Mouse (Mus musculus) intestine, embryonic 15.5 days (tissue): ENCODE results near the gene Marcksl1. TPM values are rescaled to one million over a fixed set of nuclear protein-coding genes. Genes with fewer than 3 reads are reported as not detected.

Experiments
- ATAC-seq: fragments of 200-750 bp; cut with Nextera tagmentation; 2 replicates; pipeline ENCODE4 v1.8.0; 2017; ENCODE audit warnings: moderate TSS enrichment, moderate library complexity
- H3K27ac ChIP-seq: fragments of 300-500 bp; sonication (generic); 2 replicates; pipeline ENCODE4 v1.5.1; 2015; ENCODE audit warnings: mild to moderate bottlenecking, inconsistent platforms
- H3K27me3 ChIP-seq: fragments of 300-500 bp; sonication (generic); replicated peaks from 2 replicates; pipeline ENCODE4 v1.6.1; 2015; ENCODE audit warnings: inconsistent platforms
- H3K36me3 ChIP-seq: fragments of 300-500 bp; sonication (generic); 2 replicates; pipeline ENCODE4 v1.6.1; 2015; ENCODE audit warnings: inconsistent platforms
- H3K4me1 ChIP-seq: fragments of 300-500 bp; sonication (generic); replicated peaks from 2 replicates; pipeline ENCODE4 v1.6.1; 2015; ENCODE audit warnings: inconsistent platforms
- H3K4me2 ChIP-seq: fragments of 300-500 bp; sonication (generic); replicated peaks from 2 replicates; pipeline ENCODE4 v1.6.1; 2015; ENCODE audit warnings: mild to moderate bottlenecking, inconsistent platforms
- H3K4me3 ChIP-seq: fragments of 300-500 bp; sonication (generic); replicated peaks from 2 replicates; pipeline ENCODE4 v1.5.1; 2015; ENCODE audit warnings: inconsistent platforms
- H3K9ac ChIP-seq: fragments of 300-500 bp; sonication (generic); 2 replicates; pipeline ENCODE4 v1.6.1; 2015; ENCODE audit warnings: inconsistent platforms
- H3K9me3 ChIP-seq: fragments of 300-500 bp; sonication (generic); 2 replicates; pipeline ENCODE4 v1.6.1; 2016; ENCODE audit warnings: inconsistent platforms
- WGBS: fragments of 180-500 bp; shearing (Covaris S2); methylation state at CpG from one replicate; pipeline ENCODE4 v1.1.7; 2015; 5-methylcytosine and 5-hydroxymethylcytosine counted together
- polyA plus RNA-seq: library from polyadenylated mRNA; unstranded; fragments of >200 nt; fragmentation: Nextera tagmentation; extraction: Ambion mirVana; gene quantifications from 2 replicates; pipeline ENCODE4 v1.2.1, GENCODE M21; 2015

Gene Marcksl1
- polyA plus RNA-seq: 432 and 487 TPM in 2 replicates

DNA sequence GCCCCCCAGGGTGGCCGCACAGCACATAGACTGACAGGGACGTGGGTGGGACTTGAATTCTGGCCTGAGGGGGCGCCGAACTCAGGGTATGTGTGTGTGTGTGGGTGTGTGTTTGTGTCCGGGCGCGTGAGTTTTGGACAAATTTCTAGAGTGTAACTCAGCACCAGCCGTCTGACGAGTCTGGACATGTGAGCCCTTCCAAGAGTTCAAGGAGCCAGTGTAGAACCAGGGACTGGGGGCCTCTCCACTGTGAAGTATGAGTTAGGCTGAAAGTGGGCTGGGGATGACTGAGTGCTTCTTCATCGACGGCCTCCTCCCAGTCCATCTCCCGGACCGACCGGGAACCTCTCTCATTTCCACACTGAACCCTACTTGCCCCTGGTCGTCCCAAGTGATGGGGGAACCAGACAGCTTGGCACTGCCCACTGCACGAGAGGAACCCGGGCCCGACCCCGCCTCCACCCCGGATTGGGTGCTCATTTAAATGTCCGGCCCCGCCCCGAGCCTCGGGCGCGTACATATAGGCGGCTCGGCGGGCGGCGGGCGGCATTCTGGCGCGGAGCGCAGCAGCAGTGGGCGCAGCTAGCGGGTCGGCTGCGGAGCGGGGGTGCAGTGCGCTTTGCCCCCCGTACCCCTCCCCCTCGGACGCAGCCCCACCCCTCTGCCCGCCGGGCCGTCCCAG lies at the start of gene Marcksl1:
Gene Marcksl1 (plus strand): TSS at position 496 of the 682 bp plus-strand sequence.
- Histone ChIP-seq H3K36me3 (peaks cover 11% of the 10 kb centered on the region), H3K9ac (peak within 1 kb of the TSS; percentile 99), H3K4me3 (peak within 1 kb of the TSS; percentile 99), H3K4me1 (peaks cover 36% of the 10 kb centered on the region), H3K27me3 (no peaks in the 10 kb centered on the region), H3K9me3 (no peaks in the 10 kb centered on the region), H3K4me2 (peak within 1 kb of the TSS; percentile 64), H3K27ac (peak within 1 kb of the TSS; percentile 91)
- peak; percentile 85 for ATAC-seq
- WGBS: 6% methylated on average over 47 of the region's 47 CpGs

DNA sequence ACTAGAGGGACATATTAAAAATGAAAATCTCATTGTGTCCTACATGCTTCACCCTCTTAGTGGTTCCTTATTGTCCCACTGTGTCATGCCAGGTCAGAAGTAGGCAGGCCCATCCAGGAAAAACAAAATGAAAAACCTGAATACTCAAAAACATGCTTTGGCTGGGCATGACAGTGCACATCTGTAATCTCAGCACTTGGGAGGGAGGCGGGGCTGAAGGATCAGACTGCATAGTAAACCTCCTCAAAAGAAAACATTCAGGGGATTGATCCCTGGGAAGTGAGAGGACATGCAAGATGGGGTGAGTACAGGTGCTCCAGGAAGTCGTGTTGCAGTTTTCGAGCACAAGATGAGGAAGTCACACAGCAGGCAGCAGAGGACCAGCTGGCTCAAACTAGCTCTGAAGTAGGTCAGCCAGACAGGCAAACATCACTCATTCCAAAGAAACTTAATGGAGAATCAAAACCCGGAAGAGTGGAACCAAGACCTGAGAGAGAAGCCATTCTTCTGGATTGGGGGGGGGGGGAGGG lies 49.0 kb upstream of the Marcksl1 start:
- H3K9me3 ChIP-seq: no peaks in the 10 kb centered on the region
- no peak overlapping the region for H3K4me2 ChIP-seq
- peaks cover 7% of the 10 kb centered on the region for H3K4me1 ChIP-seq
- H3K4me3 ChIP-seq: no peak overlapping the region
- no peak overlapping the region for H3K9ac ChIP-seq
- peaks cover 24% of the 10 kb centered on the region for H3K36me3 ChIP-seq
- ATAC-seq: no peak
- H3K27ac ChIP-seq: no peak overlapping the region
- 87% methylated on average over 4 of the region's 4 CpGs for WGBS
- H3K27me3 ChIP-seq: no peaks in the 10 kb centered on the region

DNA sequence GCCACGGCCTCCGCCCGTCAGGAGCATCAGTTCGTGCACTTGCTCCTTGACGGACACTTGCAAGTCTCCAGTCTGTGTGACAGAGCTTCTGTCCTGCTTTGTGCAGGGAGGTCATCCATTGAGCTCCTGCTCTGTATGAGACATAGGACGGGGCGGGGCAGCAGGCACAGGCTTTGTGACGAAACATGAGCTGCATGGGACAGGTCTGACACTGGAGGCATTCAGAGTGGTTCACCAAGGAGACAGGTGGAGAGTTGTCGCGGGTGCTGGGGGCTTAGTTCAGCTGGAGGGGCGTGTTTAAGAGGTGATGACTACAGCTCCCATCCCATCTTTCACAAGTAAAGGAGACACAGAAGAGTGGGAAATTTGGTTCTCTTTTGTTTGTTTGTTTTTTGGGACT lies 37.3 kb upstream of the Marcksl1 start:
- Histone ChIP-seq H3K9ac (no peak overlapping the region), H3K9me3 (no peaks in the 10 kb centered on the region), H3K4me3 (no peak overlapping the region), H3K36me3 (peaks cover 38% of the 10 kb centered on the region), H3K4me1 (no peaks in the 10 kb centered on the region), H3K27me3 (no peaks in the 10 kb centered on the region), H3K27ac (no peak overlapping the region), H3K4me2 (no peak overlapping the region)
- 88% methylated on average over 11 of the region's 11 CpGs for WGBS
- no peak for ATAC-seq

DNA sequence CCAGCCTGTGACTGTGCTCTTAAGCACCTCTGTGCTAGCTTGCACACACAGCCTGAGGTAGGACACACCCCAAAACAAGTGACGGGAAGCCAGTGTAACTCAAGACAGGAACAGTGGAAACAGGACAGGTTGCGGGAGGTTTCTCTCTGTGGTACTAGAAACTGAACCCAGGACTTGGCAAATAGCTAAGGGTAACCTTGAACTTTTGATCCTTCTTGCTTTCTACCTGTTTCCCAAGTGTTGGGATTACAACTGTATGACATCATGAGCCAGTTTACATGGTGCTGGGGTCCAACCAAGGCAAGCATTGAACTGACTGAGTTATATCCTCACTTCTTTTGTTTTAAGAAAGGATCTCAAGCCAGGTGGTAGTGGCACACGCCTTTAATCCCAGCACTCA lies 33.5 kb upstream of the Marcksl1 start:
- H3K9me3 ChIP-seq: no peaks in the 10 kb centered on the region
- no peaks in the 10 kb centered on the region for H3K27me3 ChIP-seq
- 90% methylated on average over 3 of the region's 3 CpGs for WGBS
- peaks cover 23% of the 10 kb centered on the region for H3K36me3 ChIP-seq
- H3K9ac ChIP-seq: no peak overlapping the region
- no peak overlapping the region for H3K4me2 ChIP-seq
- H3K27ac ChIP-seq: no peak overlapping the region
- H3K4me1 ChIP-seq: no peaks in the 10 kb centered on the region
- no peak overlapping the region for H3K4me3 ChIP-seq
- ATAC-seq: no peak

DNA sequence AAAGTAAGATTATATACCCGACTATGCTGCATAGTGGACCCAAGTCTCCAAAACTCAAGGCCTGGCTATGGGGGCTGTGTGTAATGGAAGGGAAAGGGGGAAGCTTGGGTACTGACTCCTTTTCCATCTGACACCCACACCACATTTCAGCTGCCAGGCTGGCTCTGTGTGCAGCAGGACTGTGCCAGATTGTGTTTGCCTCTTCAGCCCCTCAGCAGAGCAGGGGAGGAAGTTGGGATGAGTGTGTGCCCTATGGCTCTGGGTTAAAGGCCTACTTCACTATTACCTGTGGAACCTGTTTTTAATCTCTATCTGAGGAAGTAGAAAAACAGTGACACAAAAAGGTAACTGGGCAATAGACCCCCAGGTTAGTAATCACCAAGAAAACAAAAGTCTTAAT lies 32.3 kb upstream of the Marcksl1 start:
- Histone ChIP-seq H3K9ac (no peak overlapping the region), H3K36me3 (peaks cover 25% of the 10 kb centered on the region), H3K4me2 (no peak overlapping the region), H3K4me3 (no peak overlapping the region), H3K27ac (no peak overlapping the region), H3K4me1 (no peaks in the 10 kb centered on the region), H3K9me3 (no peaks in the 10 kb centered on the region), H3K27me3 (no peaks in the 10 kb centered on the region)
- 0 out of 2 replicates have a peak, but pooled peaks have one; percentile 49 for ATAC-seq
- WGBS: 88% methylated on average over 1 of the region's 1 CpGs

DNA sequence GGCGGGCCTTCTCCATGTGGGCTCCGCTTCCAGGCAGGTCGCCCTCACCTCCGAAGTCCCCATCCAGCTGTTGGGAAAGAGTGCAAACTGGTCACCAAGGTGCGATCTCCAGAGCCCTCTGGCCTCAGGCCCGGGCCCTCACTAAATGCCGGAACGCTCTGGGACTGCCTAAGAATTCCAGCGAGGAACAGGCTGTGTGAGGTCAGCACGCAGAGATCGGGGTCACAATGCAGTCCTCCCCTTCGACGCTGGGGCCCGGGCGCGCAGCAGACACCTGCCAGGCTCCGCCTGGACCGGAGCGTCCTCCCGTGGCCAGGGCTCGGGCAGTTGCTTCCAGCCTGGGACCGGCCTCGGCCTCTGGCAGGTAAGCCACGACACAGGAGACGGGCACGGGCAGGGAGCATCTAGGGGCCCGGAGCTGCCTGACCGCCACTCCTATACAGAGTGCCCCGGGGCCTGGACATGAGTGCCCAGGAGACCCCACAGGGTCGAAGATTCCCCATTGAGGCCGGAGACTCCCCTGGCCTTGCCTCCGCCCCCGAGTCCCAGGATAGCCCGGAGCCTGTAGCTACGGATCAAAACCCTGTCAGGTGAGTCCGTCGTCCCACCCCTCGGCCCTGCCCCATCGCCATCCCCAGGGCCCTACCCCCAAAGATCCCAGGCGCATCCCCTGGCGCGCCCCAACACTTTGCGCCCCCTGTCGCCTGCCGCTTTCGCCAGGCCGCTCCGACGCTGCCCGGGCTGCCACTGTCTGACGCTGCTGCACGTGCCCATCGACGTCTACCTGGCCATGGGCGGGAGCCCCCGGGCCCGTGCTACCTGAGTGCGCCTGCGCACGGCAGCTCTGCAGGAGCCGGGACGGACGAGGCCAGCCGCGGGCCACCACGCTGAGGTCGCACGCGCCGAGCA lies 22.2 kb upstream of the Marcksl1 start, which contains the start of the genes Tssk3 and Fam229a:
Gene Tssk3 (minus strand): TSS at position 51 of the 909 bp plus-strand sequence.
Gene Fam229a (plus strand): TSS at position 219 of the 909 bp plus-strand sequence.
- H3K4me1 ChIP-seq: peaks cover 11% of the 10 kb centered on the region
- H3K4me3 ChIP-seq: peak within 1 kb of the TSS; percentile 32
- H3K9me3 ChIP-seq: no peaks in the 10 kb centered on the region
- H3K27ac ChIP-seq: no peak within 1 kb of the TSS
- H3K4me2 ChIP-seq: peak within 1 kb of the TSS; percentile 80
- H3K9ac ChIP-seq: peak within 1 kb of the TSS; percentile 42
- ATAC-seq: peak; percentile 67
- 6% methylated on average over 70 of the region's 70 CpGs for WGBS
- peaks cover 13% of the 10 kb centered on the region for H3K27me3 ChIP-seq
- H3K36me3 ChIP-seq: peaks cover 14% of the 10 kb centered on the region; the same call in 1 of the 2 replicates

DNA sequence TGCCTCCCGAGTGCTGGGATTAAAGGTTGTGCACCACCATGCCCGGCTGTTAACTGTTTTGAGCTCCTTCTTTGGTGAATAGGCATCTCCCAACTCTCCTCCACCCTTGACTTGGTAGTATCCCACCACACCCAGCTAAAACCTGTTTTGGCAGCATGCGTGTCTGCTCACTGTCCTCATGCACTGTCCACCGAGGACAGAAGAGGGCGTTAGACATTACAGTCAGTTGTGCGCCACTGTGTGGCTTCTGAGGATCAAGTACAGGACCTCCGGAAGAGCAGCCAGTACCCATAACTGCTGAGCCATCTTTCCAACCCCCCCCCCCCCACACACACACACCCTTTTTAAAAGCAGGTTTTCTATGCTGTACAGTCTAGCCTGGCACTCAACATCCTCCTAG lies 18.7 kb upstream of the Marcksl1 start:
- Histone ChIP-seq H3K9me3 (no peaks in the 10 kb centered on the region), H3K27me3 (peaks cover 13% of the 10 kb centered on the region), H3K4me1 (peaks cover 16% of the 10 kb centered on the region), H3K36me3 (no peaks in the 10 kb centered on the region), H3K27ac (no peak overlapping the region), H3K4me2 (no peak overlapping the region), H3K4me3 (no peak overlapping the region), H3K9ac (no peak overlapping the region)
- 64% methylated on average over 7 of the region's 7 CpGs for WGBS
- ATAC-seq: no peak

DNA sequence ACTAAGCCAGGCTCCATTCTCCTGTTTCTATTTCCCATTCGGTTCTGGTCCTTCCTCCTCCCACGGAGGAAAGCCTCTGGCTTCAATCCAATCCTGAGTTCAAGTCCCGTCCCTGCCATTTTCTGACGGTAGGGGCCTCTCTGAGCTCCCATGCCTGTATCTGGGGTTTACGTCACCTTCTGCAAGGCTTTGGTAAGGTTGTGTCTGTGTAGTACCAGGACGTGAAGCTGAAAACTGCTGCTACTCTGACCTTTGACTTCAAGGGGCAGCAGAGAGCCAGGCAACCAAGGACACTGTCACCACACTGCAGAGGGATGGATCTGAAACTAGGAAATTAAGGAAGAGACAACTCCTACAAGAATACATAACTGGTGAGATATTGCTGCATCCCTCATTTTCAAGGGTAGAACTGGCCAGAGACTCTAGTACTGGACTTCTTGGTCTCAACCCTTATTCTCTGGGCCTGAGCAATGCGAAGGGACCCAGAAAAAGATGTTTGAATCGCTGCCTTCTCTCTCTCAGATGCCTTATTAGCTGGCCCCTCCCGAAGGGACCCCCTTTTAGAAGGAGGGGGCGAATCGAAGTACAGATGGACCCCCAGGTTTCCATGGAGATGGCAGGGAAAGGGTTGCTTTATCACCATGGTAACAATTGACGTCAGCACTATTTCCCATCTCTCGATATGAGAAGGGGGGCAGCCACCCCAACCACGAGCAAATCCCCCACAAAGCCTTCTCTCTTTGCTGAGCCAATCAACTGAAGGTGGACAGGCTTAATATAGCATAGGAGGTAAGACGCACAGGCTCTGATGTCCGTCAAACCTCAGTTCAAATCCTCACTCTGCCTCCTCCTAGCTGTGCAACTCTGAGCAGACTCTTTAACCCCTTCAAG lies 17.5 kb upstream of the Marcksl1 start:
- Histone ChIP-seq H3K4me1 (peaks cover 16% of the 10 kb centered on the region), H3K27ac (peak overlapping the region; percentile 37; the same call in 1 of the 2 replicates), H3K27me3 (peaks cover 8% of the 10 kb centered on the region), H3K9me3 (no peaks in the 10 kb centered on the region), H3K9ac (0 out of 2 replicates have a peak overlapping the region, but pooled peaks have one; percentile 23), H3K4me3 (no peak overlapping the region), H3K36me3 (no peaks in the 10 kb centered on the region), H3K4me2 (peak overlapping the region; percentile 27)
- 33% methylated on average over 16 of the region's 16 CpGs for WGBS
- ATAC-seq: no peak

DNA sequence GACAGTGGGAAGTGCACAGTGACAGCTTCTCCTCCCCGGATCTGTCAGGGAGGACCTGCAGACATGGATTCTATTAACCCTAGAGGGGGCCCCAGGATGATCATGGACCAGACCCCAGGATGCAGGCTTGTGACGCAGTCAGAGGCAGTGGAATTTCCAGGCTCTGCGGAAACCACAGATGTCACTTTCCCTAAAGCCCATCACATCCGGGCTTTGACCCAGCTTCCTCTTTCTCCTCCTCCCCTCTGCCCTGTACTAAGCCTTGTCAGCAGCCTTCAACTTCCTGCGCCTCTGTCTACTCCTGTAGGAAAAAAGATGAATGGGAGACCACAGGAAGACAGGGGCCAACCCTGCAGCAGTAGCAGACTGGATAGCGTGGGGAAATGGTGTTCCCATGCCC lies 16.8 kb upstream of the Marcksl1 start:
- WGBS: 33% methylated on average over 6 of the region's 6 CpGs
- ATAC-seq: no peak

DNA sequence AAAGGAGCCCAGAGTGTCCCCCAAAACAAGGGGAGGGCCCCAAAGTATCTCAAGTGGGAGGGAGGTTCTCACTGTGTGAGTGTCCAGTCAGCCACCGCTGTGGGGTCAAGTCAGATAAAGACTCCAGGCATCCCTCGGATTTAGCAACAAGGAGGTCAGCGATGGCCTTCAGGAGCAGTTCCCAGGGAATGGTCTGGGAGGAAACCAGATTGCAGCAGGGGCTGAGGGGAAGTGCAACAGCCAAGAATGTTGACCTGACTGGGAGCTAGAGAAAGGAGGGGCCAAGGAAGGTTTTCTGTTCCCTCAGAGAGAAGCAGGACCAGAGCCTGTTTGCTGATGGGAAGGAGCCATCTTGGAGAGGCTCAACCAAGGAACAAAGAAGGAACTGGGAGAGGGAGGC lies 14.4 kb upstream of the Marcksl1 start:
- Histone ChIP-seq H3K36me3 (no peaks in the 10 kb centered on the region), H3K4me3 (no peak overlapping the region), H3K4me1 (peaks cover 31% of the 10 kb centered on the region), H3K27me3 (no peaks in the 10 kb centered on the region), H3K9me3 (no peaks in the 10 kb centered on the region), H3K9ac (no peak overlapping the region), H3K4me2 (no peak overlapping the region), H3K27ac (no peak overlapping the region)
- ATAC-seq: no peak
- 67% methylated on average over 3 of the region's 3 CpGs for WGBS

More for the DNA sequence above, 16.8 kb upstream of the Marcksl1 start:
- Histone ChIP-seq H3K4me3 (no peak overlapping the region), H3K36me3 (no peaks in the 10 kb centered on the region), H3K27ac (peak overlapping the region; percentile 37; the same call in 1 of the 2 replicates), H3K9me3 (no peaks in the 10 kb centered on the region), H3K4me2 (peak overlapping the region; percentile 27), H3K4me1 (peaks cover 13% of the 10 kb centered on the region), H3K9ac (0 out of 2 replicates have a peak overlapping the region, but pooled peaks have one; percentile 23), H3K27me3 (peaks cover 1% of the 10 kb centered on the region)

DNA sequence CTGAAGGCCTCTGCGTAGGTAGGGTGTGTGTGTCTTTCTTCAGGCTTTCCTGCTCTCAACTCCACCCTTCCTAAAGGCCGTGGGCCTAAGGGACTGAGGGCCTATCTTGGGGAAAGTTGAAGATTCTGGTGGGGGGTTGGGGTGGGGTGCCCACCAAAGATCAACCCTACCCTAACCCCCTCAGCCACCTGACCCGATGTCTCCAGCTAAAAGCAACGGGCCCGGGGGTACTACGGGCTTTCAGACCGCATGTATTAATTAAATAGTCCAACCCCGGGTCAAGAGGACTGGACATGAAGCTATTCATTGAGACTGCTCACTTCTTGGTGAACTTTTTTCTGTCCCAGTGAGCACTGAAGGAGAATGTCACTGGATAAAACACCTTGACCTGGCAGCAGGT lies 13.4 kb upstream of the Marcksl1 start:
- peak overlapping the region; percentile 76 for H3K27ac ChIP-seq
- H3K9me3 ChIP-seq: no peaks in the 10 kb centered on the region
- 84% methylated on average over 8 of the region's 8 CpGs for WGBS
- 0 out of 2 replicates have a peak overlapping the region, but pooled peaks have one; percentile 55 for H3K4me3 ChIP-seq
- peak overlapping the region; percentile 55 for H3K4me2 ChIP-seq
- no peaks in the 10 kb centered on the region for H3K27me3 ChIP-seq
- peak overlapping the region; percentile 44 for H3K9ac ChIP-seq
- ATAC-seq: no peak
- peaks cover 36% of the 10 kb centered on the region for H3K4me1 ChIP-seq
- no peaks in the 10 kb centered on the region for H3K36me3 ChIP-seq
